Mouse (Mus musculus) cerebellum, adult 11 months (tissue): Measurements from ENCODE around the gene Eng.
A peak's percentile ranks its signal among the peaks of the same experiment; 100 is the strongest.

Experiments
- DNase-seq: peaks from one replicate; pipeline ENCODE4 v3.0.0; 2022

Eng gene

GRCm38 (mm10) chr2:32712934-32713817, 66.8 kb downstream of the Eng start, which contains the start of gene Cdk9:
Cdk9 (minus strand) TSS chr2:32713076.
- peak; percentile 93 for DNase-seq

- peak; percentile 38 for DNase-seq
Measured at GRCm38 (mm10) chr2:32714117-32714986, 68.0 kb downstream of the Eng start.

- DNase-seq = no peak
Measured at GRCm38 (mm10) chr2:32714987-32715425, 68.6 kb downstream of the Eng start.

GRCm38 (mm10) chr2:32718761-32719160, 72.4 kb downstream of the Eng start:
- no peak for DNase-seq

GRCm38 (mm10) chr2:32720053-32720452, 73.7 kb downstream of the Eng start:
- DNase-seq = no peak

- no peak for DNase-seq
Measured at GRCm38 (mm10) chr2:32720681-32721229, 74.4 kb downstream of the Eng start, which contains the start of gene Sh2d3c. Sh2d3c (plus strand) TSS chr2:32721055.

- no peak for DNase-seq
Measured at GRCm38 (mm10) chr2:32722046-32722445, 75.7 kb downstream of the Eng start.

GRCm38 (mm10) chr2:32722581-32722980, 76.2 kb downstream of the Eng start:
- DNase-seq = no peak

- DNase-seq = no peak
Measured at GRCm38 (mm10) chr2:32724149-32724548, 77.8 kb downstream of the Eng start.

GRCm38 (mm10) chr2:32724832-32725790, 78.7 kb downstream of the Eng start:
- DNase-seq = no peak

- DNase-seq = peak; percentile 83
Measured at GRCm38 (mm10) chr2:32727435-32727834, 81.0 kb downstream of the Eng start.

GRCm38 (mm10) chr2:32728463-32728862, 82.1 kb downstream of the Eng start:
- DNase-seq = no peak

GRCm38 (mm10) chr2:32729547-32729946, 83.2 kb downstream of the Eng start:
- DNase-seq = no peak

- no peak for DNase-seq
Measured at GRCm38 (mm10) chr2:32730854-32731253, 84.5 kb downstream of the Eng start.

GRCm38 (mm10) chr2:32731911-32732310, 85.5 kb downstream of the Eng start:
- DNase-seq = no peak
